Mouse (Mus musculus): ENCODE measurements around the gene Gm10840. TPM values are rescaled to one million over a fixed set of nuclear protein-coding genes. Genes with fewer than 3 reads are reported as not detected.

The Gm10840 gene
- polyA plus RNA-seq, 1 experiment, result not detected

DNA sequence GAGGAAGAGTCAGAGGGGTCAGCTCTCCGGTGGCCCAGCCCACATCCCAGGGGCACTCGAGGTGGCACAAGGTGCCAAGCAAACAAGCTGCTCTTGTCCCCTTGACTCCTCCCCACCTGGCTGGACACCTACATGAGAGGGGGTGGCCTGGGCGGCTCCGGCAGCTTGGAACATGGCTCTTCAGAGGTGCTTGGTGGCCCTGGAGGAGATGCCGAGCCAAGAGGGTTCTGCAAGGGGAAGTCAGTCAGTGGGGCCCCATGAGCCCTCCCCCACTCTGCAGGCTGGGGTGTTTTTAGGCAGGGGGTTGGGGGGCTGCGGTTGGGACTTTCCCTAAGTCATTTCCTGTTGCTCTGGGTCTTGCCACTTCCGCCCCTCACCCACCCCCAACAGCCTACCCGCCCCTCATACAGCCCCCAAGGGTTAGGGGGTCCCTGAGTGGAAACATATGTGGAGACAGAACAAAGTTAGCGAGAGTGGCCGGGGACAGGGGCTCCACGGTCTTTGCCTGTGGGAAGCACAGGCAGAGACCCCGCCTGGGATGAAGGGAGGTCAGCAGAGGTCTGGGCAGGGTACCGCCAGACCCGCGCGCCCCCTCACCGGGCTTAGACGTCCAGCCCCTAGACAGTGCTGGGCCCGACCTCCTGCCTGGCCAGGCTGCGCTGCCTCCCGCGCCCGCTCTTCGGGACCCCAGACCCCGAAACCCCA is 1.3 kb upstream of the Gm10840 start:
- TF ChIP-seq USF1 (IDR thresholded peaks at IDR 0.05; ENCODE audit: low read depth) (no peak), TCF12 (IDR thresholded peaks at IDR 0.05; ENCODE audit: insufficient read depth, poor library complexity, severe bottlenecking) (no peak), POLR2A (IDR thresholded peaks at IDR 0.05; ENCODE audit: insufficient read length, low read depth) (peak; percentile 12), SRF (IDR thresholded peaks at IDR 0.05; ENCODE audit: control insufficient read depth, insufficient read length, low read depth) (no peak), POLR2AphosphoS2 (IDR thresholded peaks at IDR 0.05; ENCODE audit: insufficient read length, low read depth) (peak; percentile 63)
- Histone ChIP-seq H3K4me2 (ENCODE audit: low read depth) (peak overlapping the region; percentile 63), H3ac (ENCODE audit: control insufficient read depth, insufficient read length) (peak overlapping the region; percentile 67), H3K4me3 (peak overlapping the region; percentile 51), H3K36me3 (ENCODE audit: control insufficient read depth, insufficient read depth) (no peaks in the 10 kb centered on the region), H3K27me3 (ENCODE audit: control insufficient read depth, insufficient read depth, insufficient read length) (no peaks in the 10 kb centered on the region), H3K79me2 (ENCODE audit: control insufficient read depth, insufficient read depth) (no peaks in the 10 kb centered on the region)

DNA sequence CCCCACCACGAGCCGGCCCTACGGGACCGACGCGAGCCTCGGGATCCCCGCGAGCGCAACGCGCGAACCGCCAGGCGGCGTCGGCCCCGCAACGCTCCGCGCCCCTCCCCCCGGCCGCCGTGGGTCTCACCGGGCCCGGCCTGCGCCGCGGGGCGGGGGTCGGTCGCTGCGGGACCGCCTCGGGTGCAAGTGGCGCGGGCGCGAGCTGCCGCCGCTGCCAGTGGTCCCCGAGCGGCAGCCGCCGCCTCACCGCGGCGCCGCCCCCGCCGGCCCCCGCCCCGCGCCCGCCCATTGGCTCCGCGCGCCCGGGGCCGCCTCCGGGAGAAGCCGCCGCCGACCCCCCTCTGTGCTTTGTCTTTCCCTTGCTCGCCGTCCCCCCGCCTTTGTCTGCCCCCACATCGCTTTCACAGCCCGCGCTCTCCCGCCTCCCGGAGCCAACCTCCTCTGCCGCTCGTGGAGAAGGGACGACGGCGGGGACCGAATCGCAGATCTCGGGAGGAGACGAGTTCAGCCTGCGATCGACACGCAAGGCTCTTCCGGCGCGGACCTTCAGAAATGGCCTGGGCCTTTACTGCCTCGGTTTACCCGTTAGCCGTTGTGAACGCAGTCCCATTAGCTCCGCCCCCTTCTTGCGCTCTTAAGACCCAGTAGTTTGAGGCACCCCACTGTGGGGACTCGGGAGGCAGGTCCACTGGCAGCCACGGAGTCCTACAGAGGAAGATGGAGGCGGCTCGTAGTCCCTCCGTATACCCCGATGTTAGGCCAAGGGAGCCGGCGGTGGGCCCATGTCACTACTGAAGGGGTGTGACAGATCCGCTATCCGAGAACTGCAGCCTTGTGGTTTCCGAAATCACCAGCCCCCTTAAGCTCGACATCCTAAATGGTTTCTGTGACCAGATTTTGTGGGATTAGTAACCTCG is 469 bp upstream of the Gm10840 start:
- no peaks in the 10 kb centered on the region for H3K79me2 ChIP-seq (ENCODE audit: control insufficient read depth, insufficient read depth)
- peak overlapping the region; percentile 94 for H3K4me2 ChIP-seq (ENCODE audit: low read depth)
- H3K4me3 ChIP-seq, result peak overlapping the region; percentile 51
- TF ChIP-seq TCF12 (IDR thresholded peaks at IDR 0.05; ENCODE audit: insufficient read depth, poor library complexity, severe bottlenecking) (no peak), POLR2A (IDR thresholded peaks at IDR 0.05; ENCODE audit: insufficient read length, low read depth) (peak; percentile 77), POLR2AphosphoS2 (IDR thresholded peaks at IDR 0.05; ENCODE audit: insufficient read length, low read depth) (peak; percentile 71), MAX (IDR thresholded peaks at IDR 0.05; ENCODE audit: low read depth) (no peak), MYOD1 (IDR thresholded peaks at IDR 0.05; ENCODE audit: control insufficient read depth in 1 of 3, insufficient read length in 2 of 3, low read depth in 2 of 3) (peak in 1 of 3 experiments; percentile 2), USF1 (IDR thresholded peaks at IDR 0.05; ENCODE audit: low read depth) (no peak), MYOG (IDR thresholded peaks at IDR 0.05; ENCODE audit: control insufficient read depth in 1 of 3, insufficient read depth in 1 of 3, insufficient read length in 2 of 3, low read depth in 2 of 3) (no peak), E2F4 (IDR thresholded peaks at IDR 0.05; ENCODE audit: insufficient read depth) (no peak), REST (IDR thresholded peaks at IDR 0.05; ENCODE audit: insufficient read depth, insufficient read length) (no peak), TCF3 (IDR thresholded peaks at IDR 0.05; ENCODE audit: insufficient read length, low read depth) (no peak), SRF (IDR thresholded peaks at IDR 0.05; ENCODE audit: control insufficient read depth, insufficient read length, low read depth) (no peak), CEBPB (IDR thresholded peaks at IDR 0.05; ENCODE audit: insufficient read depth, poor library complexity, severe bottlenecking) (no peak)
- peak overlapping the region; percentile 67 for H3ac ChIP-seq (ENCODE audit: control insufficient read depth, insufficient read length)
- no peaks in the 10 kb centered on the region for H3K27me3 ChIP-seq (ENCODE audit: control insufficient read depth, insufficient read depth, insufficient read length)
- no peaks in the 10 kb centered on the region for H3K36me3 ChIP-seq (ENCODE audit: control insufficient read depth, insufficient read depth)

DNA sequence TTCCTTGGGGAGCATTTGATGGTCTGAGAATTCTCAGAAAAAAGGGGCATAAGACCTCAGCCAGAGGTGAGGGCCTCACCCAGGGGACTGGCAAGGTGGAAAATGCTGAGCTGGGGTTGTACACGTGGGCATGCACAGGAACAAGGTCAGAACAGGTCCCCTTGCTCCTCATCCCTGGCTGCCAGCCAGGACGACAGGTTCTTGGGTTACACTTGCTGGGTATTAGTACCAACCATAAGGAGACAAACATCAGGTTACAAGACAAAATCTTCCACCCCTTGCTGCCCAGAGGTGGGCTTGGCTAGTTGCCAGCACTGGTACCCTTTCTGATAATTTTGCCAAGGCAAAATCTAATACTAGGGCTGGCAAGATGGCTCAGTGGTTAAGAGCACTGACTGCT is 1.6 kb downstream of the Gm10840 start:
- Histone ChIP-seq H3K79me2 (ENCODE audit: control insufficient read depth, insufficient read depth) (no peaks in the 10 kb centered on the region), H3K4me2 (ENCODE audit: low read depth) (no peak overlapping the region), H3K4me3 (no peak overlapping the region), H3ac (ENCODE audit: control insufficient read depth, insufficient read length) (no peak overlapping the region), H3K27me3 (ENCODE audit: control insufficient read depth, insufficient read depth, insufficient read length) (no peaks in the 10 kb centered on the region), H3K36me3 (ENCODE audit: control insufficient read depth, insufficient read depth) (no peaks in the 10 kb centered on the region)
- no peak for TF ChIP-seq E2F4 (IDR thresholded peaks at IDR 0.05; ENCODE audit: insufficient read depth)

GRCm38 (mm10) chr11:106163546-106163945 is 2.9 kb downstream of the Gm10840 start:
- Histone ChIP-seq H3K79me2 (ENCODE audit: control insufficient read depth, insufficient read depth) (no peaks in the 10 kb centered on the region), H3K4me3 (no peak overlapping the region), H3ac (ENCODE audit: control insufficient read depth, insufficient read length) (no peak overlapping the region), H3K27me3 (ENCODE audit: control insufficient read depth, insufficient read depth, insufficient read length) (no peaks in the 10 kb centered on the region), H3K4me2 (ENCODE audit: low read depth) (no peak overlapping the region), H3K36me3 (ENCODE audit: control insufficient read depth, insufficient read depth) (peaks cover 6% of the 10 kb centered on the region)
- TF ChIP-seq MAX (IDR thresholded peaks at IDR 0.05; ENCODE audit: low read depth), result no peak

DNA sequence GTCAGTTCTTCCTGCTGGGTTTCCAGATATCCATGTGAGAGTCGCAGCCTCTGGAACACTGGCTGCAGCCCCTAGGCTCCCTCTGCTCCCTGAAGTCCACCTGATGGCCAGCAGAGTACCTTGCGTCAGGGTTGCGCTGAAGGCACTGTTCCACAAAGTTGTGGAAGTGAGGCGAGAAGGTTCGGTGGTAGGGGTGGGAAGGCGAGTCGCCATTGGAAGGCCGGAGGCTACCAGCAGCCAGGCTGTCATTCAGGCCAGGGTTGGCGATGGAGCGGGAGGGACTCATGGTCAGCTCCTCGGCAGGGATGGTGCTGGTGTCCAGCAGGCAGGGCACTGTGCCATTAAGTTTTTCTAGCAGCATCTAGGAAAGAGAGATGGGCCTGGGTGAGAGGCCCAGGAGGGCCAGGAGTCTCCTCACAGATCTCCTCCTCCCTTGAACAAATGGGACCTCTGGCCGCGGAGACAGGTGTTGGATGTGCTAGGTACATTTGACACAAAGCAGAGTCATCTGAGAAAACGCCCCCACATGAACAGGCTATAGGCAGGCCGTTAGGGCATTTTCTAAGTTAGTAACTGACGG is 4.0 kb downstream of the Gm10840 start:
- Histone ChIP-seq H3K79me2 (ENCODE audit: control insufficient read depth, insufficient read depth) (no peaks in the 10 kb centered on the region), H3K36me3 (ENCODE audit: control insufficient read depth, insufficient read depth) (peaks cover 6% of the 10 kb centered on the region), H3K27me3 (ENCODE audit: control insufficient read depth, insufficient read depth, insufficient read length) (no peaks in the 10 kb centered on the region), H3K4me2 (ENCODE audit: low read depth) (no peak overlapping the region), H3K4me3 (no peak overlapping the region), H3ac (ENCODE audit: control insufficient read depth, insufficient read length) (no peak overlapping the region)
- no peak for TF ChIP-seq MYOD1 (IDR thresholded peaks at IDR 0.05; ENCODE audit: control insufficient read depth in 1 of 3, insufficient read length in 2 of 3, low read depth in 2 of 3)
- no peak for TF ChIP-seq POLR2A (IDR thresholded peaks at IDR 0.05; ENCODE audit: insufficient read length, low read depth)
- no peak for TF ChIP-seq TCF3 (IDR thresholded peaks at IDR 0.05; ENCODE audit: insufficient read length, low read depth)
- TF ChIP-seq TCF12 (IDR thresholded peaks at IDR 0.05; ENCODE audit: insufficient read depth, poor library complexity, severe bottlenecking), result no peak
- TF ChIP-seq CEBPB (IDR thresholded peaks at IDR 0.05; ENCODE audit: insufficient read depth, poor library complexity, severe bottlenecking), result no peak
- no peak for TF ChIP-seq USF1 (IDR thresholded peaks at IDR 0.05; ENCODE audit: low read depth)
- TF ChIP-seq POLR2AphosphoS2 (IDR thresholded peaks at IDR 0.05; ENCODE audit: insufficient read length, low read depth), result no peak
- TF ChIP-seq SRF (IDR thresholded peaks at IDR 0.05; ENCODE audit: control insufficient read depth, insufficient read length, low read depth), result no peak
- TF ChIP-seq MAX (IDR thresholded peaks at IDR 0.05; ENCODE audit: low read depth), result no peak

All from myocyte (in vitro differentiated cells).